Mouse (Mus musculus) embryonic fibroblast, embryonic 13.5 days (primary cell): ENCODE data around the gene Plcl1.

Experiments used
- CTCF ChIP-seq: IDR thresholded peaks from 2 replicates; pipeline ENCODE4 v1.5.1; 2011; ENCODE audit warnings: mild to moderate bottlenecking, control low read depth, low read length, moderate library complexity, borderline replicate concordance; ENCODE audit not compliant: insufficient read depth
- POLR2A ChIP-seq: IDR thresholded peaks from 2 replicates; pipeline ENCODE4 v1.6.1; 2011; ENCODE audit warnings: low read depth, mild to moderate bottlenecking, control low read depth, low read length, moderate library complexity

GRCm38 (mm10) chr1:55406531-55407375 lies 1.0 kb downstream of the Plcl1 start:
- no peak for TF ChIP-seq POLR2A
- TF ChIP-seq CTCF = no peak
